Mouse (Mus musculus): ENCODE data around the gene Tmem116. TPM values are rescaled to one million over a fixed set of nuclear protein-coding genes. Genes with fewer than 3 reads are reported as not detected.
"Not testable (repeated sequence)": the region's sequence is repeated elsewhere in the genome, so short reads cannot be mapped to it uniquely, and the experiment has no call there.

The Tmem116 gene
- total RNA-seq, 2 experiments from 2014 or later, result 9.2 to 9.4 TPM

GRCm38 (mm10) chr5:121461339-121462170 is 9.9 kb downstream of the Tmem116 start:
- intact Hi-C loops (cut with DNase I), result no loop called here
- DNase-seq (ENCODE audit: low spot score in 2 of 2), result no peak

DNA sequence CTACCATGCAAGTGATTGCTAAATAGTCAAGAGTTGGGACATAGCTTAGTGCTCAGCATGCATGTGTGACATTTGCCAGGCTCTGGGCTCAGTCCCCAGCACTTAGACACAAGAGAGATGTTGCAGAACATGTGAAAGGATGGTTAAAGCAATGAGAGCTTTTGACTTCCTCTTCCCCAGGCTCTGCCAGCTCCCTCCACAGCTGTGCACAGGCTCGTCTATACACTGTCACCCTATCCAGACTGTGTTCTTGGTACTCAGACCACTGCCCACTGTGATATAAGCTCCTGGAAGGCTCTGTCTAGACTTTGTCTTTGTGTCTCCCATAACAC is 10.4 kb downstream of the Tmem116 start:
- intact Hi-C loops (cut with DNase I), result no loop called here
- no peak for DNase-seq (ENCODE audit: low spot score in 2 of 2)

GRCm38 (mm10) chr5:121462967-121463366 is 11.3 kb downstream of the Tmem116 start:
- intact Hi-C loops (cut with DNase I), result no loop called here
- no peak for DNase-seq (ENCODE audit: low spot score in 2 of 2)

- DNase-seq (ENCODE audit: low spot score in 2 of 2), result no peak
- intact Hi-C loops (cut with DNase I), result no loop called here
Measured at GRCm38 (mm10) chr5:121463601-121464250, 12.0 kb downstream of the Tmem116 start.

DNA sequence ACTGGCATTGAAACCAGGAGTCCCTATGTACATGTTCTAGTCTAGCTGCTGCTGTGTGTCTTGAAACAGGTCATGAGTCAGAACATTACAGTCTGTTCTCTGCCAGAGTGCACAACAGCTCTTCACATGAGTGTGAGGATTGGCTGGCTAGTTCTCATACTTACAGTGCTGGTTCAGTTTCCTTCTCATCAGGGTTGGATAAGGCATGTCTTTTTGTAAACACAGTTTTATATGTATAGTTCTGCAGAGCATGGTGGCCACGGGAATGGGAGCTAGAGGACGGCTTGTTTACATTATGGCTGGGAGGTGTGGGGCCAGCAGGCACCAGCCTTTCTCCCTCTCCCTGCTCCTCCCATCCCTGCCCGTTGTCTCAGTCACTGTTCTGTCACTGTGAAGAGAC is 17.9 kb downstream of the Tmem116 start:
- intact Hi-C loops (cut with DNase I), result no loop called here
- DNase-seq (ENCODE audit: low spot score in 2 of 2), result no peak

GRCm38 (mm10) chr5:121472411-121472810 is 20.7 kb downstream of the Tmem116 start:
- intact Hi-C loops (cut with DNase I), result no loop called here
- DNase-seq (ENCODE audit: low spot score in 2 of 2), result no peak

- DNase-seq (ENCODE audit: low spot score in 2 of 2), result no peak
- intact Hi-C loops (cut with DNase I), result no loop called here
Measured at GRCm38 (mm10) chr5:121474610-121475009, 22.9 kb downstream of the Tmem116 start.

- no peak for DNase-seq (ENCODE audit: low spot score in 2 of 2)
- intact Hi-C loops (cut with DNase I), result loop anchor here (2.0 kb wide), 1 partner anchor 27 kb away; no protein-coding TSS in a partner anchor
Measured at GRCm38 (mm10) chr5:121476040-121476439, 24.3 kb downstream of the Tmem116 start.

DNA sequence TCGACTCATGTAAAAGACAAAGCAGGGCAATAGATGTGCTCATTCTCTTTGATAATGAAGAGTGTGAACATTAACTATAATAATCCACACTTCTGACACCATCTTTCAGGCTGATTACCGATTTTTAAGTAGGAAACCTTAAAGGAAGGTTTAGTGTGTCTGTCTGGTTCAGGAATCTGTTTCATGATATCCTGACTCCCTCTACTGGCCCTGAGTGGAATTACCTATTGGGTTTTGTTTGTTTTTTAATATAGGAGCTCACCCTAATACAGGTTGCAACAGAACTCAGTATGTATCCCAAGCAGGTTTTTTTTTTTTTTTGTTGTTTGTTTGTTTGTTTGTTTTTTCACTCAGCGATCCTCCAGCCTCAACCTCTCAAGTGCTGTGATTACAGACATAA is 26.0 kb downstream of the Tmem116 start:
- intact Hi-C loops (cut with DNase I), result loop anchor here (2.0 kb wide), 1 partner anchor 29 kb away; no protein-coding TSS in a partner anchor
- DNase-seq (ENCODE audit: low spot score in 2 of 2), result no peak

DNA sequence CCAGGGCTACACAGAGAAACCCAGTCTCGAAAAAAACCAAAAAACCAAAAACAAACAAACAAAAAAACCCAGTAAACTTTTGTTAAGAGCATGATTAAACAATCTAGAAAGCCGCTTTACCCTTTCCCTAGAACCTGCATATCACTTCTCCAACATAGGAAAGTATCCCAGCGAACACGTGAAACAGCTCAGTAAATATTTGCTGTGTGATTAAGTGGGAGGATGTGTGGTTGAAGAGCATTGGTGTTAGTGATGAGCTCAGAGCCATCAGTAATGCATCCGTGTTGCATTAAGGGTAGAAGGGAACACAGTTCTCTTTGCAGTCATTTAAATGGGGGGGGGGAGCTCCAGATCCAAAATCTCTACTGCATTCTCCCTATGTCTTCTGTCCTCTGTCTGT is 33.1 kb downstream of the Tmem116 start:
- no peak for DNase-seq (ENCODE audit: low spot score in 2 of 2)
- intact Hi-C loops (cut with DNase I), result no loop called here

DNA sequence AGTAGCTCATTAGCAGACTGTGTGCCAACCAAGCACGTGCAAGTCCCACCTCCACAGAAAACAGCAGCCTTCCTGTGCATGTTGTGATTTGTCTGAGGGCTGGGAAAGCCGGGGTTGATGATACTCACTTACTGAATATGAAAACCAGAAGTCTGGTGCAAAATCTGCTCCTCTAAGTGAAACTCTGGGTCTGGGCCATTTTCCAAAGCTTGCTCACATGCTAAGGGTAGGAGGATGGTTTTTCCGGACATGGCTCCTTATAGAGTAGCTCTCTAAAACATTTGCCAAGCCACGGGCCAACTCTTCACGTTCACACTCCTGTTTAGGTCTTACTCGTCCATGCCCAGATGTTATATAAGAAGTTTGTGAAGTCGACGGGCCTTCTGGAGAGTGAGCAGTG is 41.6 kb downstream of the Tmem116 start:
- intact Hi-C loops (cut with DNase I), result no loop called here
- peak; percentile 72 to 75 for DNase-seq (ENCODE audit: low spot score in 2 of 2)

DNA sequence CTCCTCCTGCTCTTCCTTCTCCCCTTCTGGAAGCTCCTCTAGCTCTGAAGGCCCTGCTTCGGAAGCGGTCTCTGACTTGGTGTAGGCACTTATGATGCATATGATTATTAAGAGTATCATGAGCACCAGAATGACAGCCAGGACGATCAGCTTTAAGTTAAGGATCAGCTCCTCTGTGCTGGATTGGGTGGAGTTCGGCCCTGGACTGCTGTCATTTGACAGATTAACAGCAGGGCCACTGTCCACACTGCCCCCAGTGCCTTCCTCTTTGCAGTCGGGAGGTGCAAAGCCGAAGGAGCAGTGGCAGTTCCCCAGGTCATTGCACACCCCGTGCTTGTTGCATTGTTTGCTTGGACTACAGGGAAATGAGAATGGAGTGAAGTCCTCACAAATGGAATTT is 49.0 kb downstream of the Tmem116 start:
- no peak for DNase-seq (ENCODE audit: low spot score in 2 of 2)
- intact Hi-C loops (cut with DNase I), result no loop called here

DNA sequence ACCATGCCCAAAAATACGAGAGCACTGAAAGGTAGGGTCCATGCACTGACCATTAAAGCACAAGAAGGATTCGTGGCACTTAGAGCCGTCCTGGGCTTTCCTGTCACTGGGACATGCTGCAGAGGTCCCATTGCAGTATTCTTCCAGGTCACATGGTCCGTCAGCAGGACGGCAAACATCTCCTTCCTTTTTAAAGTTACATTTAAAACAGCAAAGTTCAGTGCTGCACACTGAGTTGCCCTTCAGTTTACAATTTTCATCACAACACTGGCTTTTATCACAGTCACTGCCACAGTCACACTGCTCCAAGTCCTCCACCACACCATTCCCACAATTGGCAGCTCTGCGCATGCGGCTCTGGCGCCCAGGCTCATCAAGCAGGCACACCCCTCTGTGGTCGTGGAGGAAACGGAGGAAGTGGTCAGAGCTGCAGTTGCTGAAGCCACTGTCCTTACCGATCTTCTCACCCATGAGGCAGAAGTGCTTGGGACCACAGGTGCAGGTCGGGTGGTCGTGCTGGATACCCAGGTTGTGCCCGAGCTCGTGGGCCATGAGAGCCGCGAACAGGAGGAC is 49.8 kb downstream of the Tmem116 start:
- intact Hi-C loops (cut with DNase I); DNase-seq (ENCODE audit: low spot score in 2 of 2): not testable (repeated sequence)

- no peak for DNase-seq (ENCODE audit: low spot score in 2 of 2)
- intact Hi-C loops (cut with DNase I), result no loop called here
Measured at GRCm38 (mm10) chr5:121503231-121503630, 51.5 kb downstream of the Tmem116 start, which contains the start of gene Adam1b. TSS of gene Adam1b (minus strand) at chr5:121503435.

GRCm38 (mm10) chr5:121506846-121507245 is 55.2 kb downstream of the Tmem116 start:
- DNase-seq (ENCODE audit: low spot score in 2 of 2), result no peak
- intact Hi-C loops (cut with DNase I), result no loop called here

DNA sequence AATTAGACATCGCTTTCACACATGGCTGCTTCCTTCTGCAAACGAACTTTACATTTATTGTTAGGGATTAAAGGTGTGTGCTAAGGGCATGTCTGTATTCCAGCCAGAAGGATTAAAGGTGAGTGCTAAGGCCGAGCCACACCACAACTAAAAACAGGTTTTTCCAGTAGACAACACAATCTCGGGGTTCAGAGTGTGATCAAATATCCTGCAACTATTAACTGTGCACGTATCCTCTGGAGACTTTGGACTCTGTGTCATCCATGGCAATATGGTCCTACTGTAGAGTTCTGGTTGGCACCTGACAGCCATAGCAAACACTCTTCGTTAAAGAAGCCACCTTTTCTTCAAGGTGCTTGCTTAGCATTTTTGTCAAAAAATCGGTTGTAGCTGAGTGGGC is 58.3 kb downstream of the Tmem116 start:
- intact Hi-C loops (cut with DNase I), result no loop called here
- DNase-seq (ENCODE audit: low spot score in 2 of 2), result no peak

DNA sequence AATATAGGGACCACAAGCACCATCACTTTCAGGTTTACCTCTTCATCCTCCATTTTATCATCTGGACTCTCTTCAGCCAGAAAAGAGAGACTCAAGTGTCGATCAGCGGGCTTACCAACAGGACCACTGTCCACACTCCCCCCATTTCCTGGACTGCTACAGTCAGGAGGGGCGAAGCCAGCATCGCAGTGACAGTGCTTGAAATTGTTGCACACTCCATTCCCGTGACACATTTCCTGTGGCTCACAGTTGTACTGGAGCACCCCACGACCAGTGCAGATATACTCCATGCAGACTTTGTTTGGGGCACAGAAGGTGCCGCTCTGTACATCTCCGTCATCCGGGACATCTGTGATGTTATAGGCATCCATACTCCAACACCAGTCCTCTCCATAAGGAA is 67.3 kb downstream of the Tmem116 start:
- no peak for DNase-seq (ENCODE audit: low spot score in 2 of 2)
- intact Hi-C loops (cut with DNase I), result no loop called here

GRCm38 (mm10) chr5:121519758-121520157 is 68.1 kb downstream of the Tmem116 start:
- intact Hi-C loops (cut with DNase I); DNase-seq (ENCODE audit: low spot score in 2 of 2): not testable (repeated sequence)

DNA sequence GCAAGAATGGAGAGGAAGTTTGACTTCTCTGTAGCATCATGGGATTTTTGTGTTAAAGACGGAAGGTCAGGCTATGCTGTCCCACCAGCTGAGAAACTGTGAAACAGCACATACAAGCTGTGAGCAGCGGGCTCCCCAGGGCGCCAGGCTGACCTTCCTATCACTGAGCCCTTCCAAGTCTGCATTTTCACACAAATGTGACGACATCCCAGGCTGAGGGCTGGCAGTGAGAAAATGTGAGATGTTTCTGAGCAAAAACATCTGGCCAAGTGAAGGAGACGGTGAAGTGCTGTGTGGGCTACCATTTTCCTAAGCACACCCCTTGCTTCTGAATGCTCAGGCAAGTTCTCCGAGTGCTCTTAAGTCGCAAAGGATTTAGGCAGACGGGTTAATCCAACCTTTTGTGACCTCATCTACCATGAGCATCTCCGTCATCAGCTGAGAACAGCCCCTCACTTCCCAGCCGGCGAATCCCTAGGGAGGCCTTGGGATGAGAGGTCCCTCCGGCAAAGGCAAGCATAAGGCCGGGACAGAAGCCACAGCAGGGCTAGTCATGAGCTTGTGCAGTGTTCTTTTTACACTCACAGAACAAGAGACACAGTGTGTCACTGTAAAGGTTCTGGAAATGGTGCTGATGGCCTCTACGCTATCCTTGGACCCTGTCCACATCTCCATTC is 74.2 kb downstream of the Tmem116 start:
- intact Hi-C loops (cut with DNase I), result no loop called here
- DNase-seq (ENCODE audit: low spot score in 2 of 2), result no peak

DNA sequence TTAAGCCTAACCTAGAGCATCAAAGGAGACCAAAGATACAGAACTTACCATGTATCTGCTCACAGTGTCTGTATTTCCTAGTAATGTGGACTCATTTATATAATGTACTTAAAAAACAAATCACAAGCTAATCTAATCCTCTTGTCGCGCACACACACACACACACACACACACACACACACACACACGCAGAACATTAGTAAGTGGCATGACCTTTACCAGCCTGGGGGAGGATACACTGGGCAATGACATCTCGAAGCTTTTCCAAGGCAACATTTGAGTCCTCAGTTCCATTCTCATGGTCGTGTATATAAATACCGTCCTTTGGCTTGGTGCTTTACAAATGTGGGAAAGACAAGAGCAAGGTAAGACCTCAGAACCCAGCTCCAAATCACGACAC is 74.8 kb downstream of the Tmem116 start:
- no peak for DNase-seq (ENCODE audit: low spot score in 2 of 2)
- intact Hi-C loops (cut with DNase I), result no loop called here
